Mouse (Mus musculus): ENCODE data around the gene Auh.

Auh gene

DNA sequence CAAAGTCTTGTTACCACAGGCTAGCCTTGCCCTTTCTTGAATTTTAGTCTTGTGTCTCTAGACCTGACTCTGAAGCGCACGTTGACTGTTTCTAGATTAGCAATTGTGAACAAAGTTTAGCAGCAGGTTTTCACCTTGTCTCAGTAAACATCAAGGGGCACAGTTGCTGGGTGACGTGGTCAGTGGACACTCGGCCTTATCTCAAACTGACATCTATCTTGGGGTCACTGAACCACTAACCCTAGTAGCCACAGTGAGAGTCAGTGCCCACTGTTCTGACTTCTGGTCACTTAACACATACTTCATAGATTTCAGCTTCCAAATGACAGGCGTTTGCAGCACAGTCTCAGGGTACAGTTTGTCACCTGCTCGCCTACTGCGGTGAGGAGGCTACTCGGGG, 93.2 kb downstream of the Auh start:
- DNase-seq (ENCODE audit: low read depth, low spot score) = no peak

DNA sequence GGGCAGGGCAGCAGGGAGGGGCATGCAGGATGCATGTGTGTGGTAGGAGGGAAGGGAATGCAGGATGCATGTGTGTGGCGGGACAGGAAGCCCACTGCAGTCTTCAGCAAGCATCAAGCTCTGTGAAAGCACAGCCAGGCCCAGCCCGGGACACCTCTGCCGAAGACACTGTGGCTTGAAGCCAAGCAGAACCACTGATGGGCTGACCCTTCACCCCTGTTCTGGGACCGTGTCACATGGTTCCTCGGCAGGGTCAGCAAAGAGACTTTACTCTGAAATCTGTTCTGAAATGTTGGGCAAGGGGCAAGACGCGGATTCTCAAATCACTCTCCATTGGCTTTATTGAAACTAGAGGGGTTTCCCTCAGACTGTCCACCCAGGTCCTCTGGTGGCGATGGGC, 94.9 kb downstream of the Auh start:
- DNase-seq (ENCODE audit: low read depth, low spot score) = no peak

DNA sequence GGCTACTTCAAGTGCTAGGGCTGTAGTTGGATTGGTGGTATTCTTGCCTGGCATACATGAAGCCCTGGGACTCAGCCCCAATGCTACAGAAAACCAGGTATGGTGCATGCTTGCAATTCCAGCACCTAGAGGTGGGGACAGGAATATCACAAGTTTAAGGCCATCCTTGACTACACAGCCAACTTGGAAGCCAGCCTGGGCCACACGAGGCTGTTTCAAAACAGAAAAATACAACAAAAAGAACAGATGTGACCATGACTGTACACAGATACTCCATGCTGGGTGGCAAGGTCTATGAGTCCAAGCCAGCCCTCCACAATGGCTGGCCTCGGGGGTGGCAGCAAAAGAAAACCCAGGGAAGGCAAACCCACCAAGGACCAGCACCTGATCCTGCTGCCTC, 95.7 kb downstream of the Auh start:
- peak; percentile 8 for DNase-seq (ENCODE audit: low read depth, low spot score)

DNA sequence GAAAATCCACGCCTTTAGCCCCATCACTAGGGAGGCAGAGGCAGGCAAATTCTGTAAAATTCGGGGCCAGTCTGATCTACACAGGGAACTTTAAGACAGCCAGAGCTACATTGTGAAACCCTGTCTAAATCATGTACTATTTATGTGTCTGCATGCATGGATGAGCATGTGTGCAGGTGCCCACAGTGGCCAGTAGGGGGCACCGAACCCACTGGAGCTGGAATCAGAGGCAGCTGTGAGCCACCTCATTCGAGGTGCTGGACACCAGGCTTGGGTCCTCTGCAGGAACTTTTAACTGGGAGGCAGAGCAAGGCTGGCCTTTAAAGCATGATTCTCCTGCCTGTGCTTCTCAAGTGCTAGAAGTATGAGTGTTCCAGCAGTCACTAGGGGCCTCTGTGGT, 96.3 kb downstream of the Auh start:
- peak; percentile 54 for DNase-seq (ENCODE audit: low read depth, low spot score)

DNA sequence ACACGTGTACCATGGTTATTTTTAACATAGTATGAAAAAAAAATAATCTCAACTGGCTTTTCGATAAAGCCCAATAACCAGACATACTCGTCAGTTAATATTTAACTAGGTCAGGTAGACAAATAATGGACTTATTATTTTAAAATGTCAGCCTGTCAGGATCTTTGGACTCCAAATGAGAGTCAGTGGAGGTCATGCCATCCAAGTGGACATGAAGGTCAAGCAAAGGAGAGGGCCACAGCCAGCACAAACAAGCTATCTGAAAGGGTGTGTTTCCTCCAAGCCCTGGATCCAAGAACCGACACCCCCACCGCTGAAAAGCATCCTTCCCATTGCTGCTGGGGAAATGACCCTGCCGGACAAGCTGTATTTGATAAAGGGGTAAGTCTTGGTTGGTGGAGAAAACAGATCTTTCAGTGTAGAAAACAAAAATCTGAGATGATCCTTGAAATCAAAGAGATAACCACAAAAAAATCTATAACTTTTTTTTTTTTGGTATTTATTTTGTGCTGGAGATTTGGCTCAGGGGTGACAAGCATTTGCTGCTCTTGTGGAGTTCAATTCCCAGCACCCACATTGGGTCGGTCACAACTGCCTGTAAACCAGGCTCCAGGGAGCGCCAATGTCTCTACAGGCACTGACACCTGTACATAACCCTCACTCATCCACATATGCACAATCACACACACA, 96.9 kb downstream of the Auh start:
- no peak for DNase-seq (ENCODE audit: low read depth, low spot score)

DNA sequence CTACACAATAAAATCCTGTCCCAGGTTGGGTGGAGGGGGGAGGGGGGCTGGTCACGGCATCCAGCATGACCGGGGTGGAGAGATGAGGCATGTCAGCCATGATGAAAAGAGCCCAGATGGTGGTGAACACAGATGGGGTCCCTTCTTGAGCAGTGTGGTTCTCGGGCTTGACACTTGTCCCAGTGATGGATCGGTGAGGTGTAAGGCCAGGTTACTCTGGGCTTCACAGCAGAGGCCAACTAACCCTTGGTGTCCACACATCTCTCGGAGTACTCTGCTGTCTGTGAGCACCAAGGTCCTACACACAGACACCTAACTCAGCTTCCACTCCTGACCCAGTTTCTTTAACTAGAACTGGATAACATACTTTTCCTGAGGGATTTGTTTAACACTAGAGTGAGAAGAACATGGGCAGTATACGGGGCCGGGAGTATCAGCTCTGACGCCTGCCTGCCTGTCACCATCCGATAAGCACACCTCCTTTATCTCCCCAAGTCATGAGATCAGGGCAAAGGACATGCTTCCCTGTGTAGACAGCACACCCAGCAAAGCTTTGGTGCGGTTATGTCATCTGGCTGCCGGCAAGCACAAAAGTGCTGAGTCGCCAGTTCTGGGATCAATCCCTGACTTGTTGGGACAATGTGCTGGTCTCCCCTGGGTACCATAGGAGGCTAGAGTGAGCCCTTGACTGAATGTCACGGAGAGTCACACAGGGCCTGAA, 98.3 kb downstream of the Auh start:
- no peak for DNase-seq (ENCODE audit: low read depth, low spot score)

DNA sequence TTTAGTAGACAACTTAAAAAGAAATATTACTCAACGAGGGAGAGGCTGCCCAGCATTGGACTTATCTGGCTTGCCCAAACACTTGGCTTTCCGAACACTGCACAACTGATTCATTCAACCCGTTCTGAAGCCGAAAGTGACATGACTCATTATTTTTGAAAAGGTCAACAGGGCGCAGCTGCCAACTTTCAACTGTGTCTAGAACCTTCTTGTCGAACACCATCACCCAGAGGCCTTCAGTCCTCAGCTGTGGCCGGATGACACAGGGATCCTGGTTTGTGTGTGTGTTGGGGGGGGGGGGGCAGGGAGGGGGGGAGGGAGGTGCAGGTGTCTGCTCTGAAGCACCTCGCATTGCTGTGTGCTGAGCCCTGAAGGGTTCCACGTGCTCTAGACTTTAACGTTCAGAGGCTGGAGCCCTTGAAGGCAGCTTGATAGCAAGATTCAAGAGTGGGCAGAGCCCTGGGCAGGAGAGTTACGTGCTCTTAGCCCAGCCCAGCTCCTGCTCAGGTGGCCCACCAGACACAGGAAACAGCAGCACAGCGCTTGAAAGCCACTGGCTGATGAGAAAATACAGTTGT, 100.4 kb downstream of the Auh start:
- DNase-seq (ENCODE audit: low read depth, low spot score) = no peak

DNA sequence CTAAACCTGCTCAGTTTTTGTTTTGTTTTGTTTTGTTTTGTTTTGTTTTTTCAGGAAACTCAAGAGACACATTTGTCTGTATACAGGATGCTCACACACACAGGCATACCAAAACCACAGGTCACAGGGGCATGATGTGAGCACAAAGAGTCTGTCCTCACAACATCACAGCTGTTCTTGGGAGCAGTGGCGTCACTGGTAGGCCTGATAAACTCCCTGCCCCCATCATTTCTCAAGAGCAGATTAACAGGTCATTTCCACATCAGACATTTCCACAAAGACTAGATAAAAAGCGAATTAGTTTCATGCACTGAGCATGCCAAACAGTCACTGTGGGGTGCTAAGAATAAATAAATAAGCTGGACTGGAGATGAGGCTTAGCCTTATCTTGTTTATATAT, 101.3 kb downstream of the Auh start:
- no peak for DNase-seq (ENCODE audit: low read depth, low spot score)

DNA sequence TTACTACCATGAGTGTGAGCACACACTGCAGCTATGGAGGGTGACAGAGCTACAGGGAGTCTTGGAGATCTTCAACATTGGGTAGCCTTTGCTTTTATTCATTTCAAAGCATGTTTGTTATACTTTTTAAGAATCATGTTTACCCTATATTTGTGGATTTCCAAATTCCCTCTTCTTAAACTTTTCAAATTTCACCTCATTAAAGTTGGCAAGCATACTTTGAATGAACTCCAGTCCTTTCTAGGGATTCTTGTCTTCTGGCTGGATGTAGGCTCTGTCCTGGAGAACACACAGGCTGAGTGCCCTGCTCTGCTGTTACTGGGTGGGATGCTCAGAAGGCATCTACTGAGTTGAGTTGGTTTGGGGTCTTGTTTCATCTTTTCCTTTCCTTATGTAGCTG, 102.8 kb downstream of the Auh start:
- no peak for DNase-seq (ENCODE audit: low read depth, low spot score)

DNA sequence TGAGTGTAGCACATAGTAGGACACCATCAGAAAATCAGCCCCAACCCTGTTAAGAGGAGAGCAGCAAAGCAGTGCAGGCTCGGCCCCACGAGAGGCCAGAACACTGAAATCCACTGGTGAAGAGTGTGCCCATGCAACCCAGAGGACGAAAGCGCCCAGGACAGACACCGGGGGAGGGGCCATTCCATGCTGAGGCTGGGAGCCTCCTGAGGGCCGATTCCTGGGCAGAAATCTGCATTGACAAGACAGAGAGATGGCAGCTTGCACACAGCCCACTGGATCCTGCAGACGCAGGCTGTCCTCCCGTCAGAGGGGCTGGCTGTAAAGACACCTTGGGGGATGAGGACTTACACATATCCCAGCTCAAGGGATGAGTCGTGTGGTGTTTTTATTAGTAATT, 104.7 kb downstream of the Auh start:
- no peak for DNase-seq (ENCODE audit: low read depth, low spot score)

DNA sequence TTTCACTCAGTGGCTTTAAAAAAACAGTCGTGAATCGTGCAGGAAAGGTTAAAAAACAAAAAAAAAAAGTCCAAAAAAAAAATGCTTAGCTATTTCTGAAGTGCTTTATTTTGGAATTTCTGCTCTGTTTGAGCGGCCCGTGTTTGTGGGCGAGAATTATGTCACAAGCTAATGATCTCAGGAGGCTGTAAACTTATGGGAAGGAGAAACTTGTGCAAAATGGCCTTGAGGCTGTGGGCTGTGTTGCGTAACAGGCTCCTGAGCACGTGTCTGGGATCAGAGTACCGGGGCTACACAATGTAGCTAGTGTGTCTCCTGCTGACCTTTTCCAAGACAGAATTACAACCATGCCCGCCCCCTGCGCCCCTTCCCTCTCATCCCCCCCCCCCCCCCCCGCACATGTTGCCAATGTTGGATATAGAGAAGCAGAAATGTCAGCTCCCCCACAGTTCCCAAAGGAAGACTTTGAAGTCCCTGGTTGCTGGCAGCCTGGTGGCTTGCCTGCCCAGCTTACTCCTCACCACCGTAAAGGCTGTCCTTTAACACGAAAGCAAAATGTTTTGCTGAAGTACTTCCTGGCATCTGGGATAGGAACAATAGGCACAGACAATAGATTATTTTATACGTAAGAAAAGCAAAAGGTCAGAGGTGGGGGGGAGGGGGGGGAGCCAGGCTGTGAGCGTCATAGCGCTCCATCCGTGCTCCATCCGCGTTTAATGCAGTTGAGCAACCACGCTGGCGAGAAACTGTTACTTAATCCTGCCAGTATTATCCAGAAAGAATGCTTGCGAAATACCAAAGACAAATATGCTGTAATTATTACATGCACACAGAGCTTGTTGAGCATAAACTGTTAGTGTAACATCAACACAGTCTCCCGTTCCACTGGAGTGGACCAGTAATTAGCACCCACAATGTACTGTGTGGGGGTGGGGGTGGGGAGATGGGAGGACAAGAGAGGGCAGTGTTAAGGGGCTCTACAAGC, 107.0 kb downstream of the Auh start:
- DNase-seq (ENCODE audit: low read depth, low spot score) = no peak

DNA sequence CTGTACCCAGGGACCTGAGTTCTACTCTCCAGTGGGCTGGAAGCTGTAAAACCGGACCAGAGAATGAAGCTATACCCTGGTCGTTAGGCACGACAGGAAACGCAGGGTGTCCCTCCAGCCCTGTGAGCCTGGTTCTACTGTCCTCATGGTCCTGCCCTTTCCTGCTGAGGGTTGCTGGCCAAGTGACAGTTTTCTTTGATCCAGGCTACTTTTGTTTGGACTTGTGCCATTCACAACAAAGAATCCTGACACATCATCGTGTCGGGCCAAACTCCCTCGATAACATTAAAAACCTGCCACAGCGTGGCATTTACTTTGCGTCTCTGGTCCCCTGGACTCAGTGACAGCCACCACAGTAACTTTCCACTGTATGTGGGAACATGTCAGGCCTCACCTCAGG, 107.9 kb downstream of the Auh start:
- no peak for DNase-seq (ENCODE audit: low read depth, low spot score)

DNA sequence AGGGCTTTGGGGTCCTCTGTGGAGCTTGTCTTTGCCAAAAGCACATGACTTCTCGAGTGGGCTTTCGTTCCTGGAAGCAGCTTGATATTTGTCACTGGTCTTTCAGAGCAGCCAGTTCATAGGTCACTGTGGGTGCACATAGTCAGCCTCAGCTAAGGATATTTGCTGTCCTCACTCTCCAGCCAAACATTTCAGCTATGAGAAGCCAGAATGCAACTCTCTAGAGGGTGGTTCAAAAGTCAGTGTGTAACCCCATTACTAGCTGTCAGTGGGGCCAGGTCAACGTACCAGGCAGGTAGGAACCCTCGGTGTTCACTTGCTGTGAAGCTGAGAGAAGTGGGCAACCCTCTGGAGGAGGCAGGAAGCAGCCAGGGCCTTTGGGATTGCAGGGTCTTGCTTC, 109.6 kb downstream of the Auh start:
- DNase-seq (ENCODE audit: low read depth, low spot score) = no peak

DNA sequence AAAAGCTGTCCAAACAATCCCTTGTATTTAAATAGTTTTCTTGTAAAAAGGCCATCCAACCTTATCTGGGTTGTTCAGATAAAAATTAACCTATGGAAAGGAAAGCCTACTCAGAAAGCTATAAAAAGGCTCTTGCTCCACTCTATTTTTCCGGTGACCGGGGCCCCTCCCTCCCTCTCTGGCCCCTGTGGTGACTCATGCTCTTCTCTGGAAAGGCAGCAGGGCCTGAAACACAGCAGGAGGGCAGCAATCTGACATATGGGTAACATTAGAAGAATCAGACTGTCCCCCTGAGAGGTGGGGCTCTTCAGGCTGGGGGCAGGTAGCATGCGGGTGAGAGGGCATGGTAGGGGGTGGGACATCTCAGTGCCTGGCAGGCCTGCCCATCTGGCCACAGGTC, 110.7 kb downstream of the Auh start:
- DNase-seq (ENCODE audit: low read depth, low spot score) = no peak

DNA sequence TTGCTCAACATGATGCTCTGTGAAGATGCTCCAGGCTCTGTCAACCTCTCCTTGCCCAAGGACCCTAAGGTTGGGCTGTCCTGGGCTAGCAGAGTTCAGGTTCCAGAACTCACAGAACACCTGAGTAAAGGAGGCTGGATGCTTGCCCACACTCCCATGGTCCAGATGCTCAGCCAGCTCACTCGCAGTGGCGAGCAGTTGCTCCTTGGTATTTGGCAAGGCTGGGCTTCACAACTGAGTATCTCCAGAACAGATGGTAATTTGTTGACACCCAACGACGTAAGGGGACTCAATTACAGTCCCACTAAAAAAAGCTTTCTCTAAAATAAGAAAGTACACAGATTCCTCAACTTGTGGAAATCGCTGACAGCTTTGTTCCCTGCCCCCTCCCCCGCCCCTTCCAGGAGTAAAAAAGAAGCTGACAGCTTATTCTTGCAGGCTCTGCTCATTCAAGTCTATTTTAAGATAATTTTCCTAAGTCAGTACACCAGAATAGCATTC, 111.4 kb downstream of the Auh start:
- no peak for DNase-seq (ENCODE audit: low read depth, low spot score)

DNA sequence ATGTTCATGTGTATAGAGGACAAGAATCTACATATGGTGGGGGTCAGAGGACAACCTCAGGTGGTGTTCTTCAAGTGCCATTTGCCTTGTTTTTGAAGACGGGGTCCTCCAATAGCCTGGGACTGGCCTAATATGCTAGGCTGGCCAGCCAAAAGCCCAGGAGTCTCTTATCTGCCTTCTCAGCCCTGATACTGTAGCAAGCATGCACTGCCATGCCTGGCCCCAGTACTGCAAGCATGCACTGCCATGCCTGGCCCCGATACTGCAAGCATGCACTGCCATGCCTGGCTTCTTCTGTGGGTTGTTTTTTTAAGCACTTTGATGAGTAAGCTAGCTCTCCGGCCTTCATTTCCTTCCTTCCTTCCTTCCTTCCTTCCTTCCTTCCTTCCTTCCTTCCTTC, 115.7 kb downstream of the Auh start:
- DNase-seq (ENCODE audit: low read depth, low spot score) = no peak

DNA sequence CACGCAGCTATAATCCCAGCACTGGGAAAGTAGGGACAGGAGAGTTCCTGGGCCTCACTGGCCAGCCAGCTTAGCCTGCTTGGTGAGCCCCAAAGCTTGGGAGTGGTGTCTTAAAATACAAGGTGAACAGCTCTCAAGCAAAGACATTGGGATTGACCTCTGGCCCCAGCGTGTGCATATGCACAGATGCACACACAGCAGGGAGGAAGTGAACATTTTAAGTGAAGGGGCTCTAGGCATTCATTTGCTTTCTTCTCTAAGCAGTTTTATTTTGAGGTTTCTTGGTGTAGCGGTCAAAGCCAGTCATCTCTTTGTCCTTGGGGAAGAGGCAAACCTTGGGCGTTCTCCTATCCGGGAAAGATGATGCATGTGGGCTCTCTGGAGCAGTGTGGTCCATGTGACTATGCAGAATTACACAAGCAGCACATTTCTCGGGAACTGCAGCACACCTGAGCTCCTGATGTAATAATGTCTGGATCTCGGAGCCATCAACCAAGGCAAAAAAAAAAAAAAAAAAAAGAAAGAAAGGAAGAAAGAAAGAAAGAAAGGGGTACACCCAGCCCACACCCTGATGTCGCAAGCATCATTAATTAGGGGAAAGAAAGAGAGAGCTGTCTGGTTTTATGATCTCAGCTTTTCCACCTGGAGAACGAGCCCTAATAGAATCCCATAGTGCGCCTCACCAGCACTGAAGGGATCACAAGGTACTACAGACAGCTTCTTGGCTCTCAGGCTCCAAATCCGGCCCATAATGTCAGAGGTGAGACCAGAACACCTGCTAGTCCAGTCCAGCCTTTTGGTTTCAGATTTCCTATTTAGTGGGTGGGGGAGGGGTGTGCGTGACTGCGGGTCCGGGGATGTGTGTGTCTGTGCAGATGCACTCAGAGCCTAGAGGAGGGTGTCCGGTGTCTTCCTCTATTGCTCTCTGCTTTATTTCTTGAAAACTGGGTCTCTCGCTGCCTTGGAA, 116.6 kb downstream of the Auh start:
- DNase-seq (ENCODE audit: low read depth, low spot score) = peak; percentile 83

DNA sequence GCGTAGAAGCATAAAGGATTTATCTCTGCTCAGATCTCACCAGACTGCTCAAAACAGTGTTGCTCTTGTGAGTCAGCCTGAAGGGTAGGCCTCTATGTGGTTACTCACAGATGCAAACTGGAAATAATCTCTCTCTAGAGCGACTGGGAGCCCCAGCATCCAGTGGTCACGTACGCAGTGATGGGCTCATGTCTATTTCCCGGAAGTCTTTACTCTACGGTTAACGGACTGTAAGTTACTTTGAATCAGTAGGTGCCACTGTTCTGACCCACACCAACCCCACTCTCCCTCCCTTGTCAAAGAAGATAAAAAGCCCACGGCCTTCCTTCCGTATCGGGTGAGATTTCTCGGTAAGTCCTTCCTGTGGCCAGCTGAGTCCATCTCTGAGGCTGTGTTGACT, 121.8 kb downstream of the Auh start:
- no peak for DNase-seq (ENCODE audit: low read depth, low spot score)

DNA sequence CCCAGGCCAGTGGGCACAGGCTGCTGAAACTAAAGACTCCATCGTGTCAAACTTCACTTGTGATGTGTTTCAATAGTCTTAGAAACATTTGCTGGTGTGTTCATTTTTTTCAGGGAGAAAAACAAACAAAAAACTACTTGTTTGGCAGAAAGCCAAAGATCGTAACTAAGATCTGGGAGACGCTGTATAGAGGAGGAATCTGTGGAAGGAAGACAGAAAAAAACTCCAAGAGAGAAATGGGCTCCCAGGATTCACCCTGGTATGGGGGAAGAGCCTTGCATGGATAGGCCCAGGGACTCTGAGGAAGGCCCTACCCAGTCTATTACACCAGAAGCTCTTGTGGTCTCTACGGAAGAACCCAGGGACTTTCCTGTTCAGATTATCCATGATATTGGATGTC, 123.5 kb downstream of the Auh start:
- no peak for DNase-seq (ENCODE audit: low read depth, low spot score)

DNA sequence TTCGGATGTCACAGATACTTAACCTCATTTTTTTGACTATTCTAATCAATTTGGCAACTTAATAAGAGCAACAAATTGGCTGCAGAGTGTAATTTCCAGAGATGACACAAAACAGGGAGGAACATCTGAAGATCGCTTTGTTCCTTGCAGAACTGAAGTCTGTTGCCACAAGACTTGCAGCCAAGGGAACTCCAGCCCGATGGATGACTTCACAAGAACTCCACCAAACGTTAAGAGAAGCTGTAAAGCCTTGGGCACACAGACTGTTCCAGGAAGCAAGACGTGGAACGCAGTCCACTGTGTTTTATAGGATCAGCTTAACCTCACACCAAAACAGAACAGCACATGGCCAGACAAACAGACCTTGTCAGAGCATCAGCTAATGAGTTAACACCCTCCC, 123.9 kb downstream of the Auh start:
- no peak for DNase-seq (ENCODE audit: low read depth, low spot score)

DNA sequence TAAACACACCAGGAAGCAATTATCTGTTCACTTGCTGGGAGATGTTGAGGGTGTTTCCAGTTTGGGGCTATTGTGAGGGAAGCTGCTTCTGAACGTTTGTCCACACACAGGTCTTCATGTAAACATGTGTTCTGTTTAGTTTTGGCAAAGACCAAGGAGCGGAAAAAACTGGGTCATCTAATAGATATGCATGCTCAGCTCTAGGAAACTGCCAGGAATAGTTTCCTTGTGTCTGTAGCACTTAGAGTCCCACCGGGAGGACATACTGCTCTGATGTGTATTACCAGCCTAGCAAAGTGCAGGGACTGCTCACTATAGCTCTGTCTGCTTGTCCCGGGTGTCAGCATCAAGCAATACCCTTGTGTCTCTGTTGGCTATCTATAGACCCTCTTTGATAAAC, 127.0 kb downstream of the Auh start:
- DNase-seq (ENCODE audit: low read depth, low spot score) = no peak
